Mouse (Mus musculus): ENCODE results near the gene Vmn2r83. TPM values are rescaled to one million over a fixed set of nuclear protein-coding genes. Genes with fewer than 3 reads are reported as not detected.

Gene Vmn2r83
- total RNA-seq, 2 experiments from 2014 or later = not detected

- no peak for ATAC-seq (replicated peaks; ENCODE audit: low FRiP score, low TSS enrichment, poor library complexity, severe bottlenecking)
Observed at GRCm38 (mm10) chr10:79536461-79537080, 68.0 kb downstream of the Vmn2r83 start.

- no peak for ATAC-seq (replicated peaks; ENCODE audit: low FRiP score, low TSS enrichment, poor library complexity, severe bottlenecking)
Observed at GRCm38 (mm10) chr10:79537271-79537670, 68.7 kb downstream of the Vmn2r83 start.

- no peak for ATAC-seq (replicated peaks; ENCODE audit: low FRiP score, low TSS enrichment, poor library complexity, severe bottlenecking)
Observed at GRCm38 (mm10) chr10:79537781-79538180, 69.2 kb downstream of the Vmn2r83 start.

- no peak for ATAC-seq (replicated peaks; ENCODE audit: low FRiP score, low TSS enrichment, poor library complexity, severe bottlenecking)
Observed at GRCm38 (mm10) chr10:79538323-79538722, 69.8 kb downstream of the Vmn2r83 start.

GRCm38 (mm10) chr10:79538873-79539272 is 70.3 kb downstream of the Vmn2r83 start:
- ATAC-seq (replicated peaks; ENCODE audit: low FRiP score, low TSS enrichment, poor library complexity, severe bottlenecking) = no peak

GRCm38 (mm10) chr10:79539701-79540495 is 71.4 kb downstream of the Vmn2r83 start:
- no peak for ATAC-seq (replicated peaks; ENCODE audit: low FRiP score, low TSS enrichment, poor library complexity, severe bottlenecking)

- ATAC-seq (replicated peaks; ENCODE audit: low FRiP score, low TSS enrichment, poor library complexity, severe bottlenecking) = no peak
Observed at GRCm38 (mm10) chr10:79540746-79541145, 72.2 kb downstream of the Vmn2r83 start.

- no peak for ATAC-seq (replicated peaks; ENCODE audit: low FRiP score, low TSS enrichment, poor library complexity, severe bottlenecking)
Observed at GRCm38 (mm10) chr10:79541522-79541921, 73.0 kb downstream of the Vmn2r83 start.

GRCm38 (mm10) chr10:79542171-79542570 is 73.6 kb downstream of the Vmn2r83 start:
- no peak for ATAC-seq (replicated peaks; ENCODE audit: low FRiP score, low TSS enrichment, poor library complexity, severe bottlenecking)

Other genes with a start within 250 kb of the Vmn2r83 start
- not detected in 2 replicates for gene Vmn2r81, start 221.0 kb upstream of the Vmn2r83 start, total RNA-seq (2014; fragmentation: Nextera tagmentation)
- gene Vmn2r81, start 221.0 kb upstream of the Vmn2r83 start, total RNA-seq (2017) = not detected in 2 replicates
- gene Vmn2r82, start 112.2 kb upstream of the Vmn2r83 start, total RNA-seq (2014; fragmentation: Nextera tagmentation) = not detected in 2 replicates
- not detected in 2 replicates for gene Vmn2r82, start 112.2 kb upstream of the Vmn2r83 start, total RNA-seq (2017)
- 5.4 and 12.2 TPM in 2 replicates for gene Plpp2, start 65.1 kb downstream of the Vmn2r83 start, total RNA-seq (2014; fragmentation: Nextera tagmentation)
- 3.3 and 3.9 TPM in 2 replicates for gene Plpp2, start 65.1 kb downstream of the Vmn2r83 start, total RNA-seq (2017)
- 5.9 and 8.5 TPM in 2 replicates for gene Mier2, start 86.5 kb downstream of the Vmn2r83 start, total RNA-seq (2014; fragmentation: Nextera tagmentation)
- 2.1 and 12.3 TPM in 2 replicates for gene Mier2, start 86.5 kb downstream of the Vmn2r83 start, total RNA-seq (2017)
- not detected in 2 replicates for gene Theg, start 118.6 kb downstream of the Vmn2r83 start, total RNA-seq (2014; fragmentation: Nextera tagmentation)
- not detected in 2 replicates for gene Theg, start 118.6 kb downstream of the Vmn2r83 start, total RNA-seq (2017)
- not detected in 2 replicates for gene C2cd4c, start 145.3 kb downstream of the Vmn2r83 start, total RNA-seq (2014; fragmentation: Nextera tagmentation)
- not detected in 2 replicates for gene C2cd4c, start 145.3 kb downstream of the Vmn2r83 start, total RNA-seq (2017)
- gene Shc2, start 169.2 kb downstream of the Vmn2r83 start, total RNA-seq (2014; fragmentation: Nextera tagmentation) = not detected in 2 replicates
- not detected in 2 replicates for gene Shc2, start 169.2 kb downstream of the Vmn2r83 start, total RNA-seq (2017)
- not detected in 2 replicates for gene Odf3l2, start 177.0 kb downstream of the Vmn2r83 start, total RNA-seq (2014; fragmentation: Nextera tagmentation)
- gene Odf3l2, start 177.0 kb downstream of the Vmn2r83 start, total RNA-seq (2017) = not detected in 2 replicates
- gene Madcam1, start 195.8 kb downstream of the Vmn2r83 start, total RNA-seq (2014; fragmentation: Nextera tagmentation) = not detected in 2 replicates
- gene Madcam1, start 195.8 kb downstream of the Vmn2r83 start, total RNA-seq (2017) = not detected in 2 replicates
- 8.5 and 10.8 TPM in 2 replicates for gene Tpgs1, start 200.6 kb downstream of the Vmn2r83 start, total RNA-seq (2014; fragmentation: Nextera tagmentation)
- gene Tpgs1, start 200.6 kb downstream of the Vmn2r83 start, total RNA-seq (2017) = 2.9 and 4.1 TPM in 2 replicates
- gene Cdc34, start 213.5 kb downstream of the Vmn2r83 start, total RNA-seq (2014; fragmentation: Nextera tagmentation) = 134 and 152 TPM in 2 replicates
- gene Cdc34, start 213.5 kb downstream of the Vmn2r83 start, total RNA-seq (2017) = 128 and 236 TPM in 2 replicates
- gene Gzmm, start 220.3 kb downstream of the Vmn2r83 start, total RNA-seq (2014; fragmentation: Nextera tagmentation) = 1.7 and 1.8 TPM in 2 replicates
- gene Gzmm, start 220.3 kb downstream of the Vmn2r83 start, total RNA-seq (2017) = 1.7 and 2.4 TPM in 2 replicates
- 361 and 460 TPM in 2 replicates for gene Bsg, start 235.8 kb downstream of the Vmn2r83 start, total RNA-seq (2014; fragmentation: Nextera tagmentation)
- 350 and 443 TPM in 2 replicates for gene Bsg, start 235.8 kb downstream of the Vmn2r83 start, total RNA-seq (2017)
- 0.50 TPM in 1 of 2 replicates, not detected in the other for gene Hcn2, start 247.9 kb downstream of the Vmn2r83 start, total RNA-seq (2014; fragmentation: Nextera tagmentation)
- not detected in 2 replicates for gene Hcn2, start 247.9 kb downstream of the Vmn2r83 start, total RNA-seq (2017)